Mouse (Mus musculus) brain, embryonic 14.5 days (tissue): ENCODE measurements at regions not wholly inside any gene's neighbourhood (a gene's known extent, or its start where the extent isn't known, plus 50 kb on each side); places are given as distances from the start of the nearest gene placed in this dataset.

Experiments used
- DNase-seq: peaks from one replicate; pipeline ENCODE4 v3.0.0-alpha.2; 2011; ENCODE audit warnings: low read depth
- CTCF ChIP-seq: fragments of 200-500 bp; IDR thresholded peaks from 2 replicates; pipeline ENCODE4 v1.5.1; 2012; ENCODE audit warnings: inconsistent platforms, mild to moderate bottlenecking, moderate library complexity, borderline replicate concordance; ENCODE audit not compliant: insufficient read depth, insufficient read length; ENCODE audit errors: extremely low read depth
- POLR2A ChIP-seq: fragments of 200-500 bp; IDR thresholded peaks from 2 replicates; pipeline ENCODE4 v1.6.1; 2012; ENCODE audit warnings: mild to moderate bottlenecking, inconsistent platforms, borderline replicate concordance; ENCODE audit not compliant: poor library complexity, insufficient read depth, insufficient read length, severe bottlenecking; ENCODE audit errors: extremely low read depth

- DNase-seq, result peak; percentile 87
Observed at GRCm38 (mm10) chr5:128482617-128483440, 50.0 kb upstream of the Tmem132d start.

More at GRCm38 (mm10) chr5:128482617-128483440, 50.0 kb upstream of the Tmem132d start:
- TF ChIP-seq CTCF, result no peak
- no peak for TF ChIP-seq POLR2A
